Mouse (Mus musculus) liver, adult 2 months (tissue): ENCODE data around the gene Efnb3. TPM values are rescaled to one million over a fixed set of nuclear protein-coding genes. Genes with fewer than 3 reads are reported as not detected.

Source experiments
- DNase-seq: peaks from one replicate; pipeline ENCODE4 v3.0.0-alpha.2; 2011; ENCODE audit warnings: low read depth, low spot score; ENCODE audit errors: extremely low read depth
- H3K27ac ChIP-seq: fragments of 200-500 bp; replicated peaks from 2 replicates; pipeline ENCODE4 v1.5.1; 2012; ENCODE audit warnings: low read depth, mild to moderate bottlenecking, control low read depth, inconsistent platforms, low read length; ENCODE audit not compliant: insufficient read depth
- H3K27me3 ChIP-seq: fragments of 200-500 bp; 2 replicates; pipeline ENCODE4 v1.6.1; 2012; ENCODE audit warnings: mild to moderate bottlenecking, moderate library complexity, low read length, inconsistent platforms; ENCODE audit not compliant: control insufficient read depth, insufficient read depth
- H3K36me3 ChIP-seq: fragments of 200-500 bp; 2 replicates; pipeline ENCODE4 v1.6.1; 2012; ENCODE audit warnings: low read length, inconsistent platforms; ENCODE audit not compliant: control insufficient read depth, insufficient read depth
- H3K4me1 ChIP-seq: fragments of 200-500 bp; 2 replicates; pipeline ENCODE4 v1.6.1; 2011; ENCODE audit warnings: low read length; ENCODE audit not compliant: control insufficient read depth, insufficient read depth
- H3K4me3 ChIP-seq: fragments of 200-500 bp; 2 replicates; pipeline ENCODE4 v1.5.1; 2011; ENCODE audit warnings: low read depth, mild to moderate bottlenecking, control low read depth, low read length, moderate library complexity; ENCODE audit not compliant: insufficient read depth
- H3K79me2 ChIP-seq: fragments of 200-500 bp; 2 replicates; pipeline ENCODE4 v1.6.1; 2012; ENCODE audit warnings: inconsistent platforms, mild to moderate bottlenecking, low read length, moderate library complexity; ENCODE audit not compliant: control insufficient read depth, insufficient read depth
- H3K9ac ChIP-seq: fragments of 200-500 bp; 2 replicates; pipeline ENCODE4 v1.6.1; 2012; ENCODE audit warnings: low read depth, mild to moderate bottlenecking, control low read depth, inconsistent platforms, low read length
- CTCF ChIP-seq: fragments of 200-500 bp; IDR thresholded peaks from 2 replicates; pipeline ENCODE4 v1.5.1; 2011; ENCODE audit warnings: low read depth, low read length, control low read depth
- POLR2A ChIP-seq: fragments of 200-500 bp; IDR thresholded peaks from 2 replicates; pipeline ENCODE4 v1.6.1; 2011; ENCODE audit warnings: low read length, control low read depth; ENCODE audit not compliant: insufficient read depth; ENCODE audit errors: extremely low read depth
- WGBS: fragments of 180-500 bp; shearing (Covaris S2); methylation state at CpG from one replicate; pipeline ENCODE4 v1.1.7; 2018; 5-methylcytosine and 5-hydroxymethylcytosine counted together
- polyA plus RNA-seq: library from polyadenylated mRNA; depleted of rRNA; stranded (reverse); fragments of >200 nt; gene quantifications from 2 replicates; pipeline ENCODE4 v1.2.3, GENCODE M21; 2012; rRNA removed
- total RNA-seq: library from RNA; depleted of rRNA; stranded (reverse); fragments of >200 nt; gene quantifications from 2 replicates; pipeline ENCODE4 v1.2.3, GENCODE M21; 2014; rRNA removed

The Efnb3 gene
- total RNA-seq (under 0.01 TPM in 1 of 2 replicates, not detected in the other), polyA plus RNA-seq (0.11 and 0.17 TPM in 2 replicates)

GRCm38 (mm10) chr11:69559851-69560765, at the start of gene Efnb3:
TSS of gene Efnb3 (minus strand) at chr11:69560205.
- 14% methylated on average over 59 of the region's 59 CpGs for WGBS
- no peak for TF ChIP-seq CTCF
- no peak for TF ChIP-seq POLR2A
- H3K4me1 ChIP-seq = no peaks in the 10 kb centered on the region
- no peaks in the 10 kb centered on the region for H3K79me2 ChIP-seq
- no peak for DNase-seq
- no peak within 1 kb of the TSS for H3K4me3 ChIP-seq
- H3K27ac ChIP-seq = no peak within 1 kb of the TSS
- H3K9ac ChIP-seq = no peak within 1 kb of the TSS
- H3K27me3 ChIP-seq = no peaks in the 10 kb centered on the region
- H3K36me3 ChIP-seq = peaks cover 5% of the 10 kb centered on the region; the same call in 1 of the 2 replicates

- WGBS = 77% methylated on average over 7 of the region's 7 CpGs
- Histone ChIP-seq H3K9ac (no peak overlapping the region), H3K79me2 (no peaks in the 10 kb centered on the region), H3K27ac (no peak overlapping the region), H3K27me3 (peaks cover 10% of the 10 kb centered on the region), H3K4me1 (peaks cover 4% of the 10 kb centered on the region; the same call in 1 of the 2 replicates), H3K36me3 (no peaks in the 10 kb centered on the region), H3K4me3 (no peak overlapping the region)
- TF ChIP-seq CTCF (no peak), POLR2A (no peak)
- no peak for DNase-seq
These were observed 49.4 kb upstream of the Efnb3 start for GRCm38 (mm10) chr11:69609416-69609815.

- 87% methylated on average over 3 of the region's 3 CpGs for WGBS
These were observed 48.5 kb upstream of the Efnb3 start for GRCm38 (mm10) chr11:69608525-69608924.

GRCm38 (mm10) chr11:69606832-69607231, 46.8 kb upstream of the Efnb3 start:
- no peak for DNase-seq
- Histone ChIP-seq H3K79me2 (no peaks in the 10 kb centered on the region), H3K27ac (no peak overlapping the region), H3K36me3 (no peaks in the 10 kb centered on the region), H3K9ac (no peak overlapping the region), H3K4me3 (no peak overlapping the region), H3K27me3 (peaks cover 10% of the 10 kb centered on the region), H3K4me1 (peaks cover 4% of the 10 kb centered on the region; the same call in 1 of the 2 replicates)
- WGBS = 68% methylated on average over 2 of the region's 2 CpGs
- TF ChIP-seq POLR2A = no peak
- TF ChIP-seq CTCF = no peak

More at GRCm38 (mm10) chr11:69608525-69608924, 48.5 kb upstream of the Efnb3 start:
- Histone ChIP-seq H3K36me3 (no peaks in the 10 kb centered on the region), H3K79me2 (no peaks in the 10 kb centered on the region), H3K4me3 (no peak overlapping the region), H3K27me3 (peaks cover 10% of the 10 kb centered on the region), H3K4me1 (peaks cover 4% of the 10 kb centered on the region; the same call in 1 of the 2 replicates), H3K27ac (no peak overlapping the region), H3K9ac (no peak overlapping the region)
- DNase-seq = no peak
- TF ChIP-seq POLR2A (no peak), CTCF (no peak)

- DNase-seq = no peak
- no peak overlapping the region for H3K4me3 ChIP-seq
- no peak for TF ChIP-seq POLR2A
- TF ChIP-seq CTCF = no peak
- no peaks in the 10 kb centered on the region for H3K79me2 ChIP-seq
- 94% methylated on average over 2 of the region's 2 CpGs for WGBS
- H3K27ac ChIP-seq = no peak overlapping the region
- no peak overlapping the region for H3K9ac ChIP-seq
- H3K36me3 ChIP-seq = no peaks in the 10 kb centered on the region
- peaks cover 10% of the 10 kb centered on the region for H3K27me3 ChIP-seq
- peaks cover 4% of the 10 kb centered on the region; the same call in 1 of the 2 replicates for H3K4me1 ChIP-seq
These were observed 46.4 kb upstream of the Efnb3 start for GRCm38 (mm10) chr11:69606491-69606795.
